Mouse (Mus musculus): ENCODE data around the gene AW011738. TPM values are rescaled to one million over a fixed set of nuclear protein-coding genes. Genes with fewer than 3 reads are reported as not detected.

The AW011738 gene
- polyA plus RNA-seq, 1 experiment from 2014 or later: 3.0 TPM

DNA sequence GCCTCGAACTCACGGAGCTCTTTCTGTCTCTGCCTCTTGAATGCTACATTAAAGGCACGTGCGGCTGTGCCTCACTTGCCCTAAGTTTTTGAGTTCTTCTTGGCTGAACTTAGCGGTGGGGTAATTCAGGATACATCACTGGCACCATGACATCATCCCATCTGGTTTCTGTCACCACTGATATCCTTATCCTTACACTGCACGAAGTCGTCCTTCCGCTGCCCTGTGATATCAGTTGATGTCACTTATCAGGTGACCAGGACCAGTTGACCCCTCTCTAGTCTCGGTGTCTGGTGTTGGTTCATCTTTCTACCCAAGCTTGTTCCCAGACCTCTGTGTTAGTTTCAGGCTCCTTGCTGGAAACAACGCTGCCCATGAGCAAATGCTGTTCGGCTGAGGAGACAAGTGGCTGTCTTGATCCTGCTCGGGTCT is 626 bp upstream of the AW011738 start:
- Histone ChIP-seq H3K27me3 (replicated peaks) (peaks cover 6% of the 10 kb centered on the region; the same call in 1 of the 2 replicates), H3K36me3 (no peaks in the 10 kb centered on the region), H3K27ac (peak overlapping the region; percentile 21; the same call in 1 of the 2 replicates), H3K4me3 (replicated peaks) (peak overlapping the region; percentile 50), H3K9ac (0 out of 2 replicates have a peak overlapping the region, but pooled peaks have one; percentile 6), H3K4me1 (peaks cover 7% of the 10 kb centered on the region; the same call in 1 of the 2 replicates), H3K9me3 (no peaks in the 10 kb centered on the region), H3K4me2 (peak overlapping the region; percentile 88)
- 32% methylated on average over 12 of the region's 12 CpGs for WGBS
- ATAC-seq (ENCODE audit: insufficient read depth, low FRiP score, low read depth): no peak

DNA sequence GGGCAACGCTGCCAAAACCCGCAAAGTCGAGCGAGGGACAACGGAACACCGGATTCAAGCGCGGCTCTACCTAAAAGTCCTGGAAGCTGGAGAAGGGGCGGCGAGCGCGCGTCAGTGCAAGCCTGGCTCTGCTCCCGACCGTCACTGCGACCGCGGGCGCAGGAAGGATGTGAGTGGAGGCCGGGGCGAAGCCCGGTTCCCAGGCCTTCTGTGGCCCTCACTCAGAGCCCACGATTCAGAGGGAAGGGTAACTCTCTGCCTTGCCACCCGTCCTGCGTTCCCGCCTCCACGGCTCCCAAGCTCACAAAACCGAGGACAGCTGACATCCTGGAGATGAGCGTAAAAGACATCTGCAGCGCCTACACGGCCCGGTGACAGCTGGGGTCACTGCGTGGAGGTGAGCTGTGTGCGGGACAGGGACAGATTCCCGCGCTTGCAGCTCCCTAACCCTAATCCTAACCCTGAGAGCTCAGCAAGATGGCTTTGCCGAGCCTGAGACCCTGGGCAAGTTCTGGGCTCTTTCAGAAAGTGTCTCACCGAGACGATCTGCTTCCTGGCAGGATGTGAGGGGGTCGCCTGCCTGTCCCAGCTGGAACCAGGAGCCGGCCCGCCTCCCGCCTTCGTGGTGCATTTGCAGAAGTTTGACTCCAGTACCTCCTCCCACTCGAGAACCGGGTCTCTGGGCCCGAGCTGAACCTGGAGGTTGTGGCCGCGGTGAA is 468 bp downstream of the AW011738 start:
- peak overlapping the region; percentile 50 for H3K4me3 ChIP-seq (replicated peaks)
- H3K9ac ChIP-seq: peak overlapping the region; percentile 42; the same call in 1 of the 2 replicates
- H3K27me3 ChIP-seq (replicated peaks): peaks cover 6% of the 10 kb centered on the region; the same call in 1 of the 2 replicates
- peak overlapping the region; percentile 17 for H3K27ac ChIP-seq
- ATAC-seq (ENCODE audit: insufficient read depth, low FRiP score, low read depth): 0 out of 2 replicates have a peak, but pooled peaks have one; percentile 19
- WGBS: under 1% methylated on average over 49 of the region's 49 CpGs
- H3K4me2 ChIP-seq: peak overlapping the region; percentile 88
- H3K36me3 ChIP-seq: no peaks in the 10 kb centered on the region
- H3K4me1 ChIP-seq: peaks cover 7% of the 10 kb centered on the region; the same call in 1 of the 2 replicates
- no peaks in the 10 kb centered on the region for H3K9me3 ChIP-seq

DNA sequence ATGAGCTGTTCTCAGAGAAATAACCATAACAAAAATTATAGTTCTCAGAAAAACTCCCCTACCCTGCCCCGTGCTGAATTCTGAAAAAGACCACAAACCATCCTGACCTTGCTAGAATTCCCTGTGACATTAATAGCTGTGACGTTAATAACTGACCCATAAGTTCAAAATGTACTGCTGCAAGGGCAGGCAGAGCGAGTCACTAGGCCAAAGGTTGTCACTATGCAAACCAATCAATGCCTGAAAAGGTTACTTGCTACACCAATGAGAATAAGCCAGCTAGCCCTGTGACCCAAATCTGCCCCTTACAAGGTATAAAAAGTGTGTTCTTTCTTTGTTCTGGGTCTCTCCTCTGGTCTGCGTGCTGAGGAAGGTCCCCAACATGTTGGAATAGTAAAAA is 5.8 kb downstream of the AW011738 start:
- Histone ChIP-seq H3K27me3 (replicated peaks) (no peaks in the 10 kb centered on the region), H3K27ac (no peak overlapping the region), H3K36me3 (no peaks in the 10 kb centered on the region), H3K9ac (no peak overlapping the region), H3K4me3 (replicated peaks) (no peak overlapping the region), H3K4me2 (no peak overlapping the region), H3K9me3 (no peaks in the 10 kb centered on the region), H3K4me1 (no peaks in the 10 kb centered on the region)
- 80% methylated on average over 4 of the region's 4 CpGs for WGBS
- no peak for ATAC-seq (ENCODE audit: insufficient read depth, low FRiP score, low read depth)

DNA sequence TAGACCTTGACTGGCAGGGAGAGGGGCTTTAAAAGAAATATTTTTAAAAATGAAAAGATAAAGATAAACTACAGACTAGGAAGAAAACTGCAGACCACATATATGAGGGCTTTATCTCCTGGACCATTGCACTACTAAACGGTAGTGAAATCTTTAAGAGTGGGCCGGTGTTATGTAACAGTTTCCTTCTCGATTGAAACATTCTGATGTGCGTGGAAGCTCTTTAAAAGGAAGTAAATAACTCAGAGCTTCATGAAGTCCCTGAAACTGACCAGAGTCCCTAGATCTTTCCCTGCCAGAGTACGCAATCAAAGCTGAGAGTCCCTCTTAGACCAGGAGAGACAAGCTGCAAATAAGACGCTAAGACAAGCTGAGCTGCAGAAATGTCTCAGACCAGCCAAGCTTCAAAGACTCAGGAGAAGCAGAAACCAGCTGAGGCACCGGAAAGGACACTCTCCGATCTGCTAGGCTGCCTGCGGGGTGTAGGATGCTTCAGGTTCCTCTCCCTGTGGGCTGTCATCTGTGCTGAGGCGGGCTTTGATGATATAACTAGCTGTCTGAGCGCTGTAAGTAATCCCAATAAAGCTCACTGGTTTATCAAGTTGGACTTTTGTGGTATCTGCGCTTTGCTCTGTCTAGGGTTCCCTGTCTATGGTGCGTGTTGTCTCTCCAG is 7.0 kb downstream of the AW011738 start:
- no peaks in the 10 kb centered on the region for H3K9me3 ChIP-seq
- no peak overlapping the region for H3K4me2 ChIP-seq
- H3K9ac ChIP-seq: no peak overlapping the region
- no peak overlapping the region for H3K4me3 ChIP-seq (replicated peaks)
- no peaks in the 10 kb centered on the region for H3K4me1 ChIP-seq
- no peak for ATAC-seq (ENCODE audit: insufficient read depth, low FRiP score, low read depth)
- 71% methylated on average over 13 of the region's 13 CpGs for WGBS
- no peaks in the 10 kb centered on the region for H3K36me3 ChIP-seq
- H3K27ac ChIP-seq: no peak overlapping the region
- H3K27me3 ChIP-seq (replicated peaks): no peaks in the 10 kb centered on the region

DNA sequence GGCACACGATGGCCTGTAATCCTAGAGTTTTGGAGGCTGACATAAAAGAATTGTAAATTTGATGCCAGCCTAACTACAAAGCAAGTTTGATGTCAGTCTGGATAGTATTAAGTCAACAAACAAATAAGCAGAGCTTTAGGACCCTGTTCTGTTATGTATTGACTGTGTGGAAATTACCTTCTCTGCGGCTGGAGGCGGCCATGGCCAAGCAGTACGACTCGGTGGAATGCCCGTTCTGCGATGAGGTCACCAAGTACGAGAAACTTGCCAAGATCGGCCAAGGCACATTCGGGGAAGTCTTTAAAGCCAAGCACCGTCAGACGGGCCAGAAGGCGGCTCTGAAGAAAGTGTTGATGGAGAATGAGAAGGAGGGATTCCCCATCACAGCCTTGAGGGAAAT is 10.0 kb downstream of the AW011738 start:
- ATAC-seq (ENCODE audit: insufficient read depth, low FRiP score, low read depth): no peak
- WGBS: 90% methylated on average over 13 of the region's 13 CpGs
- no peak overlapping the region for H3K4me3 ChIP-seq (replicated peaks)
- no peak overlapping the region for H3K9ac ChIP-seq
- H3K36me3 ChIP-seq: no peaks in the 10 kb centered on the region
- no peak overlapping the region for H3K4me2 ChIP-seq
- H3K9me3 ChIP-seq: no peaks in the 10 kb centered on the region
- H3K27ac ChIP-seq: no peak overlapping the region
- H3K27me3 ChIP-seq (replicated peaks): no peaks in the 10 kb centered on the region
- H3K4me1 ChIP-seq: no peaks in the 10 kb centered on the region

DNA sequence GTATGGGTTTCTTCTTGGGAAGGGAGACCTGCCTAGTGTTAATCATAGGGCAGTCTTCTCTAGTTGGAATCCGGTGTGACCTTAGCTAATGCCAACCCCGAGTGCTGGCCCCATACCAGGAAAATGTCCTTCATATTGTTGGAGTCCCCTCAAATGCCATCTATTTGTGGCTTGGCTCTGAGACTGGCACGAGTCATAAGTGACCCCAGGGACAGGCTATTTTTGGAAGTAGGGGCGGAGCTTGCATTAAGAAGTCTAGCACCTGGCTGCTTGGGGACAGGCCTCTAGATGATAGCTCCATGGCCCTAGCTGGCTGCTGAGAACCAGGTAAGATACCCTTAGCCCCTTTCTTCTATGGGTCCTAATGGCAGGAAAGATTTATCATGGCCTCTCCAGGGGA is 12.5 kb downstream of the AW011738 start, which contains the start of gene Perm1:
TSS of gene Perm1 (plus strand) at position 220 of the 400 bp plus-strand sequence.
- H3K36me3 ChIP-seq: no peaks in the 10 kb centered on the region
- no peak within 1 kb of the TSS for H3K27ac ChIP-seq
- no peaks in the 10 kb centered on the region for H3K4me1 ChIP-seq
- H3K9me3 ChIP-seq: no peaks in the 10 kb centered on the region
- H3K27me3 ChIP-seq (replicated peaks): no peaks in the 10 kb centered on the region
- ATAC-seq (ENCODE audit: insufficient read depth, low FRiP score, low read depth): no peak
- no peak within 1 kb of the TSS for H3K9ac ChIP-seq
- 73% methylated on average over 4 of the region's 4 CpGs for WGBS
- no peak within 1 kb of the TSS for H3K4me2 ChIP-seq
- no peak within 1 kb of the TSS for H3K4me3 ChIP-seq (replicated peaks)

DNA sequence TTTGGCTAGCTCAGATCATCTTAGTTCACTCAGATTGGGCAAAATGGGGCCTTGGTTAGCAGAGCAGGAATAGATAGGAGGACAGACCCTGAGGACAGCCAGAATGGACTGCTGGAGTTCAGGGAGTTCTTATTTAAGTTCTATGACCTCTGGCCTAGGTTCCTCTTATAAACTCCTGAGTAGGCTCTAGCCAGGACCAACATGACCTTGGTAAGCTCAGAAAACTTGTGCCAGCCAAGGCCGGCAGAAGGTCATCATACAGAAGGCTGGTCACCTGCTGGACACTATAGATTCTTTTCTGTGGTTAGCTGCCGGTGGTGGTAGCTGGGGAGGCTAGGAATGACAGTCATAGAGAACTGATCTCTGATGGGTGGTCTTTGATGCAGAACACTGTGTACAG is 13.1 kb downstream of the AW011738 start:
- no peak overlapping the region for H3K4me3 ChIP-seq (replicated peaks)
- no peak overlapping the region for H3K4me2 ChIP-seq
- no peaks in the 10 kb centered on the region for H3K4me1 ChIP-seq
- no peaks in the 10 kb centered on the region for H3K36me3 ChIP-seq
- H3K27me3 ChIP-seq (replicated peaks): no peaks in the 10 kb centered on the region
- WGBS: 75% methylated on average over 2 of the region's 2 CpGs
- no peak for ATAC-seq (ENCODE audit: insufficient read depth, low FRiP score, low read depth)
- H3K9me3 ChIP-seq: no peaks in the 10 kb centered on the region
- no peak overlapping the region for H3K27ac ChIP-seq
- no peak overlapping the region for H3K9ac ChIP-seq

DNA sequence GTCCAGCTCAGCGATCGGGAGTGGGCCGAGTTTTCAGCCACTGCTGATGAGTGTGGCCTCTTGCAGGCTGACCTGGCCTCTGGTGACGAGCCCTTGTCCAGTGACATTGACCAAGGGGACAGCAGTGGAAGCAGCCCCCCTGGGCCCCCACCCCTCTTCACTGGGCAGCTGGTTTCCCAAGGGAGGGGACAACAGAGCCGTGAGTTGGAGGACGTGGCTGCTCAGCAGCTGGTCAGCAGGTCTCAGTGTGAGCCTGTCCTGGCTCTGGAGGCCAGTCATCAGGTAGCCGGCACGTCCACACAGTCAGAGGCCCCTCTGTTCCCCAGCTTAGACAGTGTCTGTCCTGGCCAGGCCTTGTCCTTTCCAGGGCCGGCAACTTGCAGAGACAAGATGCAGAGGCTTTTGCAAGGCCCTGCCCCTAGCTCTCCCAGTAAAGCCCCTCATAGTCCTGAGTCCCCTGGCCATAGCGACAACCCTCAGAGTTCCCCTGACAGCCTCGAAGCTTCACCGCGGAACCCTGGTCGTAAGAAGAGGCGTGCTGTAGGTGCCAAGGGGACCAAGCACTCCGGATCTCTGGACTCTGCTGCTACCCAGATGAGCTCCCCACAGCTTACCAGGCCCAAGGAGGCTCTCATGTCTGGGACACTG is 14.0 kb downstream of the AW011738 start:
- WGBS: 78% methylated on average over 16 of the region's 16 CpGs

DNA sequence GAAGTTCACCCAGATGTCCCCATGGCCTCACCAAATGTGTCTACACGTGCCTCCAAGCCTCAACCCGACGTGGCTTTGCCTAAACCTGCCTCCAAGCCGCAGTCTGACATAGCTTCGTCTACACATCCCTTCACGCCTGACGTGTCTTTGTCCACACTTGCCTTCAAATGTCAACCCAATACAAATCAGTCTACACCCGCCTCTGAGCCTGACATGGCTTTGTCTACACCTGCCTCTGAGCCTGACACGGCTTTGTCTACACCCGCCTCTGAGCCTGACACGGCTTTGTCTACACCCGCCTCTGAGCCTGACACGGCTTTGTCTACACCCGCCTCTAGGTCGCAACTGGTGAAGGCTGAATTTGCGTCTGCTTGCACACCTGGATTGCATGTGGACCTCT is 14.7 kb downstream of the AW011738 start:
- peak; percentile 5; the same call in 1 of the 2 replicates for ATAC-seq (ENCODE audit: insufficient read depth, low FRiP score, low read depth)
- Histone ChIP-seq H3K36me3 (no peaks in the 10 kb centered on the region), H3K27me3 (replicated peaks) (no peaks in the 10 kb centered on the region), H3K4me2 (no peak overlapping the region), H3K27ac (no peak overlapping the region), H3K9ac (no peak overlapping the region), H3K4me3 (replicated peaks) (no peak overlapping the region), H3K4me1 (no peaks in the 10 kb centered on the region), H3K9me3 (no peaks in the 10 kb centered on the region)
- 69% methylated on average over 16 of the region's 16 CpGs for WGBS

More for the DNA sequence above, 14.0 kb downstream of the AW011738 start:
- ATAC-seq (ENCODE audit: insufficient read depth, low FRiP score, low read depth): peak; percentile 19; the same call in 1 of the 2 replicates
- Histone ChIP-seq H3K27me3 (replicated peaks) (no peaks in the 10 kb centered on the region), H3K27ac (no peak overlapping the region), H3K4me3 (replicated peaks) (no peak overlapping the region), H3K36me3 (no peaks in the 10 kb centered on the region), H3K4me1 (no peaks in the 10 kb centered on the region), H3K4me2 (no peak overlapping the region), H3K9ac (no peak overlapping the region), H3K9me3 (no peaks in the 10 kb centered on the region)

DNA sequence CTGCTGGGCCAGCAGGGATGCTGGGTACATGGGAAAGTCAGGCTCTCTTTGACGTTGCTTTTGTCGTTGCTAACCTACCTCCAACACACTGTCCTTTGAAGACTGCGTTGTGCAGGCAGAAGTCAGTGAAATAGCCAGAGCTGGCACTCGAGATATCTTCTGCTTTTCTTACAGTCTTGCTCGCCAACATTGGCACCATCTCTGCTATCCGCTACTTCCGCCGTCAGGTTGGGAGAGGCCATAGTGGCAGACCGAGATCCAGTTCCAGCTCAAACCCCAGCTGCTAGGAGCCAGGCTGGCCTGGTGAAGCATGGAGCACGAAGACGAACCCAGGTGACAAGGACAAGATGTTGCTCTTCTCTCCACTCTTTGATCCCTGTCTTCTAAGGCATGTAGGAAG is 16.8 kb downstream of the AW011738 start:
- Histone ChIP-seq H3K9ac (no peak overlapping the region), H3K4me1 (no peaks in the 10 kb centered on the region), H3K27me3 (replicated peaks) (no peaks in the 10 kb centered on the region), H3K9me3 (no peaks in the 10 kb centered on the region), H3K36me3 (no peaks in the 10 kb centered on the region), H3K4me2 (no peak overlapping the region), H3K4me3 (replicated peaks) (no peak overlapping the region), H3K27ac (no peak overlapping the region)
- 87% methylated on average over 11 of the region's 11 CpGs for WGBS
- no peak for ATAC-seq (ENCODE audit: insufficient read depth, low FRiP score, low read depth)

DNA sequence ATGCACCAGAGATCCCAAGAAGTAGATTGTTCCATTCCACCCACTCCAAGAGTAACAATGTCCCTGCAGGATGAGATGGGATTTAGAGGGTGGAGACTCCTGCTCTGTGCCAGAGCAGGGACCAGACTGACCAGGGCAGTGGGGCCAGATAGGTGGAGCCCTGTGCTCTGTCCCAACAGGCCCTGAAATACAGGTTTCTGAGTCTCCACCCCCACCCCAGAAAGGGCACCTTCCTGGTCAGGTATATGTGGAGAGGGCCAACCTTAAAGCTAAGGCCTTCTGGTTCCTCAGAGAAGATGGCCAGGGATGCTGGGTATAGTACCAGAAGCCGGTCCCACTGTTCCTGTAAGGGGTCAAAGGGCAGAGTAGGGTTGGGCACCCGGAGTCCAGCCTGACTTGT is 21.2 kb downstream of the AW011738 start:
- H3K4me2 ChIP-seq: no peak overlapping the region
- peaks cover 4% of the 10 kb centered on the region; the same call in 1 of the 2 replicates for H3K36me3 ChIP-seq
- H3K27me3 ChIP-seq (replicated peaks): no peaks in the 10 kb centered on the region
- no peak overlapping the region for H3K27ac ChIP-seq
- no peaks in the 10 kb centered on the region for H3K9me3 ChIP-seq
- no peak for ATAC-seq (ENCODE audit: insufficient read depth, low FRiP score, low read depth)
- H3K4me3 ChIP-seq (replicated peaks): no peak overlapping the region
- H3K4me1 ChIP-seq: peaks cover 13% of the 10 kb centered on the region
- 79% methylated on average over 2 of the region's 2 CpGs for WGBS
- no peak overlapping the region for H3K9ac ChIP-seq
